Mouse (Mus musculus): ENCODE measurements around the gene Mdga2.

Mdga2 gene

GRCm38 (mm10) chr12:67222221-67223025, at the start of gene Mdga2:
TSS of gene Mdga2 (minus strand) at chr12:67222549.
- no peak for DNase-seq (ENCODE audit: low spot score in 2 of 2)

DNA sequence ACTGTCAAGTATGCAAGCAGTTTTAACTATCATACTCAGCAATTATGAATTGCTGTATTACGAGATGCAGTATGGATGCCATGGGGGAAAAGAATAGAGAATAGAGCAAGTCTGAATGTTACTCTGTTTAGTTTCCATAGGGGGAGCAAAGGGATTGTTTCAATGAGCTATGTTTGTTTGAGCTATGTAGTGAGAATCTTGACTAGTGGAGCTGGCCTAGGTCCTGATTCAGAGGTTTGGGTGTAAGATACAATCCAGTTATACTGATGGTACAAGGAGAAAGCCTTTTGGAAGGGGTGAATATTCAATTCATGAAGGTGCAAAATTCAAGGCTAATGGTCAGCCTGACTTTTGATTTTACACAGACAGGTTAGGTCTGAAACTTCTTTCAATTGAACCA, 45.1 kb upstream of the Mdga2 start:
- no peak for DNase-seq (ENCODE audit: low spot score in 2 of 2)

DNA sequence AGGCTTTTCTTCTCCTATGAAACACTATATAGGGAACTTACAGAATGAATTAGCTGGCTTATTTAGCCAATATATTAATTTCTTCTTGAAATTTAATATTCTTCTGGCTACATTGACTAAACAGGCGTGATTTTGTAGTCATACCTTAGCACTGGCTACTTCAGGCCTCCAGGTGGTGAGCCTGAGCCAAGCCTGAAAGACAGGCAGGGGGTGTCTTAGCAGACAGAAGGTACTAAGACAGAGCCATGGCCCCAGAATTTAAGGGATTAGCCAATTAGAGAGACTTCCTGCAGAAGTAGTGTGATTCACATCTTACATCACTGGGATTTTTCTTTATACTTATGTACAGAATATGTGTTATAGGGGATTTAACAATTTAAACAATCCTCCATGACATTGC, 1.2 kb upstream of the Mdga2 start:
- no peak for DNase-seq (ENCODE audit: low spot score in 2 of 2)

DNA sequence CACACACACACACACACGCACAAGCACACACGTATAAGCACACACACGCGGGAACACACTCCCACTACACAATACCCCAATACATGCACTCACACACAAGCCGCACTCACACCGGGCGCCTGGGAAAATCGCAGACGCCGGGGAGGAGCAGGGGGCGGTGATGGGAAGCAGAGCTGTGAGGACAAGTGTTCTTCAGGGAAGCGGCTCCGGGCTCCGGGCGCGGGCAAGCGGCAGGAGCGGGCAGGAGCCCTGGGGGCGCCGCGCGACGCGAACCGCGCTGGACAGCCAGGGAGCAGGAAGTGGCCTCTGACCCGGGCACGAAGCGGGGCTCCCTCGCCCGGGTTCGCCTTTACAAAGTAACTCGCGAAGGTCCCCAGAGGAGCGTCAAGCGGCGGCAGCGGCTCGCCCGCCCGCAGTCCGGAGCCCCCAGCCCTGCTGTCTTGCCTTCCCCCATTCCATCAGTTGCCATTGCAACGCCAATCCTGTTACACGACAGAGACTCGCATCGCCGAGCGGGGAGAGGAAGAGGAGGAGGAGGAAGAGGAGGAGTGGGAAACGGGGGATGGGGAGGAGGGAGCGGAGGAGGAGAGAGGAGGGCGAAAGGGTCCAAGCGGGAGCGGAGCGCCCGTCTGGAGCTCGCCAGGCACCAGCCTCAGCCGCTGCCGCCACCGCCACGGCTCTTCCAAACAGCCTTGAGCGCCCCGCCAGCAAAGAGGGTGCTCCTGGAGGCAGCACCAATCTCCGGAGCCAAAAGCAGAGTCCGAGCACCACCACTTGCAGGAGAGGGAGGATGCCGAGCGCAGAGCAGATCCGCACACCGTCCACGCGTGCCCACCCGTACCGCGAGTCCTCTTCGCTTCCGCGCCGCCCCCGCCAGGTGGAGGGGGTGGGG, 774 bp downstream of the Mdga2 start:
- no peak for DNase-seq (ENCODE audit: low spot score in 2 of 2)

- DNase-seq (ENCODE audit: low spot score in 2 of 2) = no peak
Measured at GRCm38 (mm10) chr12:67220641-67221231, 1.6 kb downstream of the Mdga2 start.

DNA sequence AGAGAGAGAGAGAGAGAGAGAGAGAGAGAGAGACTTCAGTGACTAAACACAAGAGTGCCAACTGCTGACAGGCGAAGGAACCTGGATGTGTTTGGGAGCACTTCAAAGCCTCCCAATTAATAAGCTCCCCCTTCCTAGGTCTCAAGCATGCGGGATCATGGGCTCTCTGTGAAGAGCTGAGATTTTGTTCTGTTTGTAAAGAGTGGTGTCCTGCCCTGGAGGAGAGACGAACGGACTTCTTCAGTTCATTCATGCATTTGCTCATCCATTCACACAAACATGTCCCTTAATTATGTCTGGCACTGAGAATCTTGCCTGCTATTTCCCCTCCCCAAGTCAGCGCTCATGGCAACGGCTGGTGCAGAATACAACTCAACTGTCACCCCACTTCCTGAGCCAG, 2.3 kb downstream of the Mdga2 start:
- DNase-seq (ENCODE audit: low spot score in 2 of 2) = no peak

DNA sequence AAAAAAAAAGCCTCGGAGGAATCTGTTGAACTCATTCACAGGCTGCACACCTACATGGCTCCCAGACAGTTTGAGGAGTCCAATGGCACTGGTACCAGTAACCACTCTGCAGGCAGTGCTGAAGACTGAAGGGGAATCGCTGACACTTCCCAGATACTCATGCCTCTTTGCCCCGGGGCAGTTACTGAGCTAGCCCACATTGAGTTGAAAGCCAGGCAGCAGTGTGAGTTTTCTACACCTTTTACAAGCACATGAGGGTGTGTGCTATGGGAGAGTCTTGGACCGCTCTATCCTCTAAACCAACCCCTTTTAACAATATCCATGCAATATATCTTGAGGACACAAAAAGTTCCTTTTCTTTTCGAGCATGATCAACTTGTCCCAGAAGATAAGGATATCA, 2.8 kb downstream of the Mdga2 start:
- DNase-seq (ENCODE audit: low spot score in 2 of 2) = no peak

GRCm38 (mm10) chr12:67212801-67213200, 9.5 kb downstream of the Mdga2 start:
- no peak for DNase-seq (ENCODE audit: low spot score in 2 of 2)

GRCm38 (mm10) chr12:67178155-67178554, 44.2 kb downstream of the Mdga2 start:
- no peak for DNase-seq (ENCODE audit: low spot score in 2 of 2)

GRCm38 (mm10) chr12:67156569-67157237, 65.6 kb downstream of the Mdga2 start:
- no peak for DNase-seq (ENCODE audit: low spot score in 2 of 2)

GRCm38 (mm10) chr12:67153077-67153476, 69.3 kb downstream of the Mdga2 start:
- no peak for DNase-seq (ENCODE audit: low spot score in 2 of 2)

- no peak for DNase-seq (ENCODE audit: low spot score in 2 of 2)
Measured at GRCm38 (mm10) chr12:67141605-67142004, 80.7 kb downstream of the Mdga2 start.

GRCm38 (mm10) chr12:67140131-67140530, 82.2 kb downstream of the Mdga2 start:
- DNase-seq (ENCODE audit: low spot score in 2 of 2) = no peak

GRCm38 (mm10) chr12:67127457-67127856, 94.9 kb downstream of the Mdga2 start:
- no peak for DNase-seq (ENCODE audit: low spot score in 2 of 2)

DNA sequence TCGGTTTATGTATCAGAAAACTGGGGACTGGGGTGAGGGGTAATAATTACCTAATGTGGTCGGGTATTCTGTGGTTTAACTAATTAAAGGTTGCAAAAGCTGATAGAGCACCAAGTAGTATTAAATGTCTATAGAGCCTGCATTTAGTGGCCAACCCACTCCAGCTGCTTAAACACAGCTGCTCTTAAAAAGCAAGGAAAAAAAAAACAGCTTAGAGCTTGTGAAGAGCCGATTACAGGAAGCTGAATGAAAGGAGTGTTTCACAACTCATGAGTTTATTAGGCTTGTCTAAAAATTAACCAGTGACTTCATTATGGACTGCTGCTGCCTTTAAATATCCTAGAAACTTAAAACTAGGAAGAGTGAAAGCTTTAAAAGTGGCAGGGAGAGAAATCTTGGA, 98.5 kb downstream of the Mdga2 start:
- no peak for DNase-seq (ENCODE audit: low spot score in 2 of 2)

DNA sequence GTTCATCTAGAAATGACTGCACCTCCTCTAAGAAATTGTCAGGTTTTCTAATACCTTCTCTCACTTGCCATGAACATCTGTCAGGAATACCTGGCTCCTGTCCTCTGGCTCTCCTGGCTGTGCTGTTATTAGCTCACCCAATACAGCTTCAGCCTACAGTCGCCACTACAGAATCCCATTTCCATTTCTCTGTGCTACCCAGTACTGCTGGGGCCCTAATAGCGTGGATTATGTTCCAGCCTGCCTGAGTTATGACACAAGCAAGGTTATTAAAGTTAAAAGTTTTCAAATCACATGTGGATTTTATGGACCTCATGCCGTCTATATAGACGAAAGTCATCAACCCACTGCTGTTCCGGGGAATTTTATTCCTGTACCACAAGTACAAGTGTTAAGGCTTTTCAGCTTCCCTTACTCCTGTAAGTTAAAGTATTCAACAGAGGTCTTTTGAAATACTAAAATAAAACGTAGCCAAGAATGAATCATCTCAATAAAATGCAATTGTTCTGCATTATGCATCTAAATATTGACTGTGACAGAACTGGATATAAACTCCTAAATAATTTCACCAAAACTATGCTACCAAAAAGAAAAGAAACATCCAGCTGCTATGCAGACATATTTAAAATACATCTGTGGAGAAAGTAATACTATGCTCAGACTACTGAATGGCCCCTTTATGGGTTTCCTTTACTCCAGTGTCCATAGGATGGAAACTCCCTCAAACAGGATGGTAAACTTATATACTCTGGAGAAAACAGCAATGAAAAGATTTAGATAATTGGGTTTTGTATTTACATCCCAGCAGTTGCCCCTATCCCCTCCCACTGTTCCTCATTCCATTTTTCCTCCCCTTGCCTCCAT, 103.5 kb downstream of the Mdga2 start:
- DNase-seq (ENCODE audit: low spot score in 2 of 2) = no peak

- no peak for DNase-seq (ENCODE audit: low spot score in 2 of 2)
Measured at GRCm38 (mm10) chr12:67104171-67104570, 118.2 kb downstream of the Mdga2 start.

DNA sequence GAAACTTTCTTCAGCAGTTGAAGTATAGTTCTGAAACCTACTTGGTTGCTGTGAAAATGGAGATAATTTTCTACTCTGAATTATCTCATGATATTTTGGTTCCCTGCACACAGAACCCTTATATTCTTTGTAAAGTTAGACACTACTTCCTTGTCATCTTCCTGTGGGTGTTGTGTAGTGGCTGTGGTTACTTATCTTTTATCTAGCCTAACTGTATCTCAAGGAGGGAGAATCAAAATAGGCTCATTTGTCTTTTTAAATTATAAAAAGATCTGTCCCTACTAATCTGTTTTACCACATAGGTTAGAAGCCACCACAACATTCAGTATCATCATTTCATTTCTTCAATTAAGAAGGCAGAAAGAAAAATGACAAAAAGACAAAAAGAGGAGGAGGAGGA, 127.9 kb downstream of the Mdga2 start:
- no peak for DNase-seq (ENCODE audit: low spot score in 2 of 2)

GRCm38 (mm10) chr12:67090420-67090965, 131.9 kb downstream of the Mdga2 start:
- no peak for DNase-seq (ENCODE audit: low spot score in 2 of 2)

- DNase-seq (ENCODE audit: low spot score in 2 of 2) = no peak
Measured at GRCm38 (mm10) chr12:67059136-67060014, 163.0 kb downstream of the Mdga2 start.

Data from urinary bladder, postnatal 4 days (tissue).